Mouse (Mus musculus) heart, postnatal 0 days (tissue): ENCODE measurements around the gene Nhp2. TPM values are rescaled to one million over a fixed set of nuclear protein-coding genes. Genes with fewer than 3 reads are reported as not detected.

Experiments used
- ATAC-seq: fragments of 200-750 bp; cut with Nextera tagmentation; 2 replicates; pipeline ENCODE4 v1.8.0; 2017; ENCODE audit warnings: low read depth, moderate number of reproducible peaks, moderate library complexity; ENCODE audit not compliant: insufficient read depth
- DNase-seq: peaks from one replicate; pipeline ENCODE4 v3.0.0-alpha.2; 2016; ENCODE audit warnings: low spot score
- H3K27ac ChIP-seq: fragments of 300-500 bp; sonication (generic); 2 replicates; pipeline ENCODE4 v1.5.1; 2014; ENCODE audit warnings: low read depth, mild to moderate bottlenecking
- H3K27me3 ChIP-seq: fragments of 300-500 bp; sonication (generic); 2 replicates; pipeline ENCODE4 v1.6.1; 2014; ENCODE audit warnings: low read length, mixed read lengths; ENCODE audit not compliant: control insufficient read depth, insufficient read depth
- H3K36me3 ChIP-seq: fragments of 300-500 bp; sonication (generic); replicated peaks from 2 replicates; pipeline ENCODE4 v1.6.1; 2014; ENCODE audit warnings: low read length, mixed read lengths; ENCODE audit not compliant: control insufficient read depth, insufficient read depth
- H3K4me1 ChIP-seq: fragments of 300-500 bp; sonication (generic); 2 replicates; pipeline ENCODE4 v1.6.1; 2014; ENCODE audit warnings: antibody characterized with exemption; ENCODE audit not compliant: control insufficient read depth, insufficient read depth
- H3K4me2 ChIP-seq: fragments of 300-500 bp; sonication (generic); 2 replicates; pipeline ENCODE4 v1.6.1; 2014; ENCODE audit warnings: low read depth, mild to moderate bottlenecking, low read length, moderate library complexity
- H3K4me3 ChIP-seq: fragments of 300-500 bp; sonication (generic); 2 replicates; pipeline ENCODE4 v1.5.1; 2014; ENCODE audit warnings: low read depth, low read length
- H3K9ac ChIP-seq: fragments of 300-500 bp; sonication (generic); replicated peaks from 2 replicates; pipeline ENCODE4 v1.6.1; 2014; ENCODE audit warnings: low read depth, low read length, mixed read lengths
- H3K9me3 ChIP-seq: fragments of 300-500 bp; sonication (generic); replicated peaks from 2 replicates; pipeline ENCODE4 v1.6.1; 2016; ENCODE audit warnings: low read length; ENCODE audit not compliant: control insufficient read depth
- CTCF ChIP-seq: IDR thresholded peaks from 2 replicates; pipeline ENCODE4 v1.5.1; 2016; ENCODE audit warnings: antibody characterized with exemption, control low read depth, low read depth
- EP300 ChIP-seq: IDR thresholded peaks from 2 replicates; pipeline ENCODE4 v1.6.1; 2016; ENCODE audit warnings: antibody characterized with exemption, low read depth
- WGBS: fragments of 180-500 bp; shearing (Covaris S2); extraction: QIAGEN DNeasy Blood & Tissue Kit; methylation state at CpG from one replicate; pipeline ENCODE4 v1.1.7; 2014; 5-methylcytosine and 5-hydroxymethylcytosine counted together
- polyA plus RNA-seq: library from polyadenylated mRNA; unstranded; fragments of >200 nt; fragmentation: Nextera tagmentation; extraction: Ambion mirVana; gene quantifications from 2 replicates; pipeline ENCODE4 v1.2.1, GENCODE M21; 2015
- total RNA-seq: library from RNA; depleted of rRNA; stranded (reverse); fragments of >200 nt; gene quantifications from 2 replicates; pipeline ENCODE4 v1.2.3, GENCODE M21; 2014; ENCODE audit warnings: low replicate concordance

Gene Nhp2
- total and polyA plus RNA-seq, 2 experiments from 2014 or later, result 34.1 to 59.7 TPM

DNA sequence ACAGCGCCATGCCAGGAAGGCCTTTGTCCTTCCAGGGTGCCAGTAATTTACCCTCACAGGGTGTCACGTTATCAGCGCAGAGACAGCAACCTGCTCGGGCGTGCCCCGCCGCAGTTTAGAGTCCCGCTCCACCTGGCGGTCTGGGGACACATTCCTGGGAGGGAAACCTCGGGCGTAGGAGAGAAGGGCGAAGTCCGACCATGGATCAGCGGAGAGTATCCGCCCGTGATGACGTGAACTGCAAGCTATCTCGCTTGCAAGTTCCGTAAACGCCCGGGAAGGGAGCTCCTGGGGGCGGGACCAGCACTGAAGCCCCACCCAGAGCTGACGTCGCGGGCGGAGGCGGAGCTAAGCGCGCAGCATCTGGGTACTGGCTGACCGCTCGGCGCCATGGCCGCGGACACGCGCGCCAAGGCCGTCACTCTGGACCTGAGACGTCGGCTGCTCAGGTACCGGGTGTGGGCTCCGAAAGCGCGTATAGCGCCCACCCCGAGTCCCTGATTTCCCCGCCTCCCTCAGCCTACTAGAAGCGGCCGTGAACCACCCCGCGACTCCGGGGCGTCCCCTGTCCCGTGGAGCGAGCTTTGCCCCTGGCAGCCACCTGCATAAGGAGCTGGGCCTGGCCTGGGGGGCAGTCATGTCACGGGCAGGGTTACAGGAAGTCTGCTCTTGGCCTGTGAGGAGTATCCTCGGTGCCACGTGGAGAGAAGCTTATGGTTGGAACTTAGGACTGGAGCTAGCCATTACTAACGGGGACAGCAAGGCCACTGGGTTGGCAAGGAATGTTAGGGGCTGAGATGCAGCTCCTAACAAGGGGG, 34.9 kb upstream of the Nhp2 start, which contains the start of gene Phykpl:
Gene Phykpl (plus strand): TSS at position 327 of the 818 bp plus-strand sequence.
- Histone ChIP-seq H3K27me3 (no peaks in the 10 kb centered on the region), H3K9ac (peak within 1 kb of the TSS; percentile 82), H3K4me3 (peak within 1 kb of the TSS; percentile 78), H3K9me3 (no peaks in the 10 kb centered on the region), H3K4me2 (peak within 1 kb of the TSS; percentile 82), H3K27ac (peak within 1 kb of the TSS; percentile 92), H3K4me1 (peaks cover 25% of the 10 kb centered on the region), H3K36me3 (peaks cover 32% of the 10 kb centered on the region)
- under 1% methylated on average over 59 of the region's 59 CpGs for WGBS
- ATAC-seq, result peak; percentile 96
- peak; percentile 93 for DNase-seq
- TF ChIP-seq EP300 (peak; percentile 38; the same call in 1 of the 2 replicates), CTCF (peak; percentile 37)

DNA sequence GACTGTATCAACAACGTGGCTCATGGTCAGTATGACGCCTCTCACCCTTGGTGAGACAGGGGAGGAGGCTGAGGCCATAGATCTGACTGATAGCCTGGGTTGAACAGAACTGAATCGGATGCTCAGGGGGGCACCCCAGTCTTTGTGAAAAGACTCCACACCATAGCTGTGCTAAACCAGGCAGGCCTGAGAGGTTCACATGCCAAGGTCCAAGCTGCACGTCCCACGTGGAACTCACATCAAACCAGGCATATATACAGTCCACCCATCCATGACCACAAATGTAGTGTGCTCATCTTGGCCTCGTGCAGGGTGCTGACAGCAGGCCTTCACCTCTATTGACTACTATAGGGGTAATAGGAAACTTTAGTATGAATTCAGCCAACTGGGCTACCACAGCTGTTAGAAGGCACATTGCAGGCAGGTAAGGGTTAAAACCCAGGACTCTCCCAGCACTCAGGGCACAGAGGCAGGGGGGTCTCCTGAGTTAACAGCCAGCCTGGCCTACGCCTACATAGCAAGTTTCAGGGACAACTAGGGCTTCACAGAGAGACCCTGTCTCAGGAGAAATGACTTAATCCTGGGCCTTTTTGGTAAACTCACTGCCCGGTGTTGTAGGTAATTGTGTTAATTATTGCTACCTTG, 33.8 kb upstream of the Nhp2 start:
- Histone ChIP-seq H3K9ac (peak overlapping the region; percentile 82), H3K27me3 (no peaks in the 10 kb centered on the region), H3K4me2 (peak overlapping the region; percentile 82), H3K36me3 (peaks cover 43% of the 10 kb centered on the region), H3K4me3 (peak overlapping the region; percentile 78), H3K9me3 (no peaks in the 10 kb centered on the region), H3K4me1 (peaks cover 25% of the 10 kb centered on the region), H3K27ac (peak overlapping the region; percentile 92; the same call in 1 of the 2 replicates)
- ATAC-seq, result no peak
- no peak for DNase-seq
- no peak for TF ChIP-seq EP300
- no peak for TF ChIP-seq CTCF
- 55% methylated on average over 8 of the region's 8 CpGs for WGBS

- no peak for TF ChIP-seq EP300
- no peak for TF ChIP-seq CTCF
- Histone ChIP-seq H3K4me3 (no peak overlapping the region), H3K9me3 (no peaks in the 10 kb centered on the region), H3K9ac (no peak overlapping the region), H3K27ac (no peak overlapping the region), H3K27me3 (no peaks in the 10 kb centered on the region), H3K4me2 (no peak overlapping the region), H3K4me1 (peaks cover 25% of the 10 kb centered on the region), H3K36me3 (peaks cover 50% of the 10 kb centered on the region)
- no peak for DNase-seq
- ATAC-seq, result no peak
- 89% methylated on average over 13 of the region's 13 CpGs for WGBS
Observed at GRCm38 (mm10) chr11:51586411-51586810, 33.1 kb upstream of the Nhp2 start.

DNA sequence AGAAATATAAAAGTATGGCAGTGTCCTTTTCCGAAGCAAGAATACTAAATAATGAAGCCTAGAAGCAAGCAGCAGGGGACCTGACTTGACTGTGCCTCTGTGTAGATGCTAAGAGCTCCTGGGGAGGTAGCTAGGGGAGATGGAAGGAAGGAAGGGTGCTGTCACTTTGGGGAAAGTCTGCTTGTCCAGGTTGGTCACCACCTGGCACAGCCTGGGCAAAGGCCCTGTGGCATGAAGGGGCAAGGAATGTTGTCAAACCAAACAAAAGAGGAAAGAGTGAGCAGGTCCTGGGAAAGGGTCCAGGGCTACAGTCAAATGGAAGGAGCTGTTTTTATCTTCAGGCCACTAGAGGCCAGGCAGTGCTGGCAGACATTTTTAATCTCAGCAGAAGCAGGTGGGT, 32.5 kb upstream of the Nhp2 start:
- H3K4me3 ChIP-seq, result no peak overlapping the region
- H3K9ac ChIP-seq, result no peak overlapping the region
- DNase-seq (no peak), ATAC-seq (no peak)
- no peaks in the 10 kb centered on the region for H3K27me3 ChIP-seq
- H3K9me3 ChIP-seq, result no peaks in the 10 kb centered on the region
- no peak overlapping the region for H3K27ac ChIP-seq
- H3K4me1 ChIP-seq, result peaks cover 25% of the 10 kb centered on the region
- TF ChIP-seq EP300, result no peak
- no peak for TF ChIP-seq CTCF
- no peak overlapping the region for H3K4me2 ChIP-seq
- 83% methylated on average over 1 of the region's 1 CpGs for WGBS
- H3K36me3 ChIP-seq, result peaks cover 56% of the 10 kb centered on the region

DNA sequence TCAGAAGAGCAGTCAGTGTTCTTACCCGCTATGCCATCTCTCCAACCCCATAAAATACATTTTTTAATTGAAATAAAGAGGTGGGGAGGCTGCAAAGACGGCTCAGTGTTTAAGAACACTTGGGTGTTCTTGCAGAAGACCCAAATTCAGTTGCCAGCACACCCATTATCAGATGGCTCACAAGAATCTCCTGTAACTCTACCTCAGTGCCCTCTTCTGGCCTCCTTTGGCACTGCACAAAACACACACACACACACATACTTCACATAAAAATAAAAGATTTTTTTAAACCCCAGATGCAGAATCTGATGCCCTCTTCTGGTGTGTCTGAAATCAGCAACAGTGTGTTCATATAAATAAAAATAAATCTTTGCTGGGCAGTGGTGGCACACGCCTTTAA, 30.7 kb upstream of the Nhp2 start:
- no peaks in the 10 kb centered on the region for H3K27me3 ChIP-seq
- H3K4me3 ChIP-seq, result no peak overlapping the region
- H3K9me3 ChIP-seq, result no peaks in the 10 kb centered on the region
- H3K36me3 ChIP-seq, result peaks cover 74% of the 10 kb centered on the region
- no peak overlapping the region for H3K4me2 ChIP-seq
- TF ChIP-seq EP300, result no peak
- no peak for TF ChIP-seq CTCF
- WGBS, result 98% methylated on average over 3 of the region's 3 CpGs
- H3K9ac ChIP-seq, result no peak overlapping the region
- no peak for ATAC-seq
- no peak for DNase-seq
- H3K27ac ChIP-seq, result no peak overlapping the region
- peaks cover 17% of the 10 kb centered on the region for H3K4me1 ChIP-seq
